Mouse (Mus musculus) ovary, adult 2 months (tissue): ENCODE measurements around the gene Btbd35f15. TPM values are rescaled to one million over a fixed set of nuclear protein-coding genes. Genes with fewer than 3 reads are reported as not detected.

Source experiments
- polyA plus RNA-seq: library from polyadenylated mRNA; depleted of rRNA; stranded (reverse); fragments of >200 nt; gene quantifications from 2 replicates; pipeline ENCODE4 v1.2.3, GENCODE M21; 2012; rRNA removed

Gene Btbd35f15
- not detected in 2 replicates for polyA plus RNA-seq

DNA sequence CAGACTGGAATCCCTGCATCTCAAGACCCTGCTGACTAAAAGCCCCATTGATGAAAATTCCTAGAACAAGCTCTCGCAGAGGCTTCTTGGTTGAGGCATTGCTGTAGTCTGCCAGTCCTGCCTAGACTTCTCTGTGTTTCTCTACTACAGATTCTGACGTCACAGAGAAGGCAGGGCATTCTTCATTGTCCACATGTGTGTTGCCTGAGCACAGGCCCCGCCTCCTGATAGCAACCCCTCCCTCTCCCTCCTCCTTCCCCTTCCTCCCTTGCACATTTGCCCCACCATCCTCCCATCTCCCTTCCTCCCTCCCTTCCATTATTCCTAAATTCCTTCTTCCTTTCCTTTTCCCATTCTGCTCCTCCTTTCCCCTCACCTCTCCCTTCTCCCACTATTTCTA lies at the start of gene Btbd35f15:
Btbd35f15 (minus strand) TSS at position 101 of the 400 bp plus-strand sequence.

Other genes starting within 250 kb of the Btbd35f15 start
- gene Btbd35f13, start 79.9 kb upstream of the Btbd35f15 start, polyA plus RNA-seq, result not detected in 2 replicates
- not detected in 2 replicates for gene Btbd35f14, start 125.0 kb upstream of the Btbd35f15 start, polyA plus RNA-seq